Mouse (Mus musculus): Measurements from ENCODE around the gene Rxfp1. TPM values are rescaled to one million over a fixed set of nuclear protein-coding genes. Genes with fewer than 3 reads are reported as not detected.
A peak's percentile ranks its signal among the peaks of the same experiment; 100 is the strongest.
"Not testable (repeated sequence)": the region's sequence is repeated elsewhere in the genome, so short reads cannot be mapped to it uniquely, and the experiment has no call there.

Gene Rxfp1
- total RNA-seq (2021): 1 to 10 TPM; 4.1 to 4.2 TPM

DNA sequence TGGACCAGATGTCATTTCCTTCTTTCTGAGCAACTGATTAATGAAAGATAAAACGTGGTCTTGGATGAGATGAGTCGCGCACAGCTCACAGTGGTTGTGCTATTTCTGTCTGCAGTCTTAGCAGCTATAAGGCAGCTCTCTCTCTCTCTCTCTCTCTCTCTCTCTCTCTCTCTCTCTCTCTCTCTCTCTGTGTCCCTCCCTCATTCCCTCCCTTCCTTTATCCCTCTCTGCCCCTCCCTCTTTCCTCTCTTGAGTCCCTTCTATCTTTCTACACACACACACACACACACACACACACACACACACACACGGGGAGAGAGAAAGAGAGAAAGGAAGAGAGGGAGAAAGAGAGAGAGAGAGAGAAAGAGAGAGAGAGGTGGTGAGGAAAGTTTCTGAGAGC lies at the start of gene Rxfp1:
TSS of gene Rxfp1 (minus strand) at position 101 of the 400 bp plus-strand sequence.
- intact Hi-C loops (cut with DNase I): no loop called here
- no peak for DNase-seq

DNA sequence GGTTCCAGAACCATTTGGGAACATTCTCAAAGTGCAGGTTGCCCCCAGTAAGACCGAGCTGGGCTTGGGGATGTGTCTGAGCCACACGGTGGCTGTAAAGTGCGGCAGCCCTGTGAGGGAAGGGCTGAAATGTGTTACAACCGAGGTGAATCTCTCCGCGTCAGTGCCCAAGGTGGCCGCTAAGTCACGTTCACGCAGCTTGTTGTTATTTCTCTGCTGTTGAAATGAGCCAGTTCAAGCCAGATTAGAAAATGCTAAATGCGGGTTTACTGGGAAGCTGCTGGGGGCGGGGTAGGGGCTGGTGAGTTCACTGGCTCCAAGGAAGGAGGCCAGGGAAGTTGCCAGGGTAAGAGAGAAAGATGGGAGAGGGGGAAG lies 46.7 kb upstream of the Rxfp1 start:
- intact Hi-C loops (cut with DNase I): no loop called here

DNA sequence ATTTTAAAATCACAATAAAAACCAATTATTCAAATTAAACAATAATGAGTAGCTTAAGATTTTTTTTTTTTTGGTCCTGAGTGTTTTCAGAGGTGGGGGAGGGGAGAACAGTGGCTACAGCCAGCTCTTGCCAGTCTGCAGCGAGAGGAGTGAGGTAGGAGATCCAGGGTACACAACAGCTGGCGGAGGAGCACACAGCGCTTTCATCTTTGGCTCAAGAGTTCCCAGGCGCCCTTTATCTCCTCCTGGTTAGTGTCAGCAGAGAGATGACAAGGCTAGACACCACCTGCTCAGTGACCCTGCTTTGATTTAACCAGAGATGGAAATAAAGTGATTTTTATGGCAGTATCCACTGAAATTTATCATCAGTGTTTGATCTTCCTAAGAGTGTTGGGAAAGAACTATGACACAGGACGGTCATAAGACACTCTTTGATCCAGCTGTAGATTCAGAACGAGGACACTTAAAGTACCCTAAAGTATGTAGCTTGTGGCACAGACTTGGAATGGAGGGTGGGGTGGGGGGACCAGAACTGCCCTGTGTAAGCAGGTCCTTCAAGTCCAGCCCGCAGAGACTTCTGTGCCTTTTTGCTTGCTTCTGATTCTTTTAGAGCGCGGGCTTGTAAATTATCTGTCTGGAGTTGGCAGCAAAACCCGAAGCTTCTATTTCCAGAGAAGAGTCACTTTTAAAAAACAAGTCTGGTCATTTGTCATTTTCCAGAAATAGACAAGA lies 46.1 kb upstream of the Rxfp1 start:
- DNase-seq: peak; percentile 35 to 45
- intact Hi-C loops (cut with DNase I): no loop called here

More for the DNA sequence above, 46.7 kb upstream of the Rxfp1 start:
- DNase-seq: peak; percentile 38 to 47

- intact Hi-C loops (cut with DNase I): no loop called here
- peak in 1 of 2 experiments; percentile 6 for DNase-seq
These were observed 35.0 kb upstream of the Rxfp1 start for GRCm38 (mm10) chr3:79772701-79773100.

GRCm38 (mm10) chr3:79753736-79754135 lies 16.1 kb upstream of the Rxfp1 start:
- intact Hi-C loops (cut with DNase I): no loop called here
- DNase-seq: no peak

DNA sequence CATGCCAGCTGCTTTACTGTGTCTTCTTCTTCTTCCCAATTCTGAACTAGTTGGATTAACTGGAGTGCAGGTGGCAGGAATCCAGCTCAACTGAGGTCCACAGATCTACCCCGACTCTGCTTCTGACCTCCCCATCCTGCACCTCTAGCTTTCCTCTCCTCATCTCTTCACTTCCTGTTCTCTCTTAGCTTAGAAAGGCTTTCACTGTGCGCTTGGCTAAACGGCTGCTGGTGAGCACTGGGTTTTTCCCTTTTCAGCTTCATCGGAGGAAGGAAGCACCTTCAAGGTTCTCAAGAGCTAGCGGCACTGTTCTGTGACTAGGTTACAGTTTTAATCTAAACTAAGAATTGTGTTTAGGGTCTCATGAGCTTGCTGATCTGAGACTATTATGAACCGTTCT lies 8.9 kb upstream of the Rxfp1 start:
- no peak for DNase-seq
- intact Hi-C loops (cut with DNase I): no loop called here

- intact Hi-C loops (cut with DNase I): no loop called here
- no peak for DNase-seq
These were observed 7.4 kb upstream of the Rxfp1 start for GRCm38 (mm10) chr3:79745101-79745500.

GRCm38 (mm10) chr3:79744415-79744814 lies 6.7 kb upstream of the Rxfp1 start:
- DNase-seq: peak; percentile 48 to 54
- intact Hi-C loops (cut with DNase I): loop anchor here (1.0 kb wide), 1 partner anchor 72 kb away; no protein-coding TSS in a partner anchor

- no peak for DNase-seq
- intact Hi-C loops (cut with DNase I): no loop called here
These were observed 2.7 kb upstream of the Rxfp1 start for GRCm38 (mm10) chr3:79740351-79740750.

GRCm38 (mm10) chr3:79738451-79738850 lies 771 bp upstream of the Rxfp1 start:
- intact Hi-C loops (cut with DNase I): no loop called here
- DNase-seq: no peak

GRCm38 (mm10) chr3:79726506-79727075 lies 11.1 kb downstream of the Rxfp1 start:
- intact Hi-C loops (cut with DNase I): no loop called here
- DNase-seq: no peak

GRCm38 (mm10) chr3:79720756-79721484 lies 16.8 kb downstream of the Rxfp1 start:
- intact Hi-C loops (cut with DNase I): no loop called here

DNA sequence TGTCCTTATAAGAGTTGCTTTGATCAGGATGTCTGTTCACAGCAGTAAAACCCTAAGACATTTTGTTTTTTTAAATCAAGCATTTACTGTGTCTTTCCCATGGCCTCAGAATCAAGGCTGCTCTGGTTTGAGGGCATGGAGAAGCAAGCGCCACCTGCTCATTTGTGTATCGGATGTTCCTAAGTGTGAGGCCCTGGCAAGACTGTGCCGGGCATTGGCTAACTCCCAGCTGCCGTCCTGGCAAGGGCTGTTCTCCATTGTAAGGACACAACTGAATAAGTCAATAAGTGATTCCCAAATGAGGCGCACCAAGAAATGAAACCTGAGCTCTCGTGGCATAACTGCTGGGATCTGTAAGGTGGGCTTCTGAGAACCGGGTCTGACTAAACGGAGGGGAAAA lies 31.2 kb downstream of the Rxfp1 start:
- no peak for DNase-seq
- intact Hi-C loops (cut with DNase I): no loop called here

More at GRCm38 (mm10) chr3:79720756-79721484, 16.8 kb downstream of the Rxfp1 start:
- no peak for DNase-seq

DNA sequence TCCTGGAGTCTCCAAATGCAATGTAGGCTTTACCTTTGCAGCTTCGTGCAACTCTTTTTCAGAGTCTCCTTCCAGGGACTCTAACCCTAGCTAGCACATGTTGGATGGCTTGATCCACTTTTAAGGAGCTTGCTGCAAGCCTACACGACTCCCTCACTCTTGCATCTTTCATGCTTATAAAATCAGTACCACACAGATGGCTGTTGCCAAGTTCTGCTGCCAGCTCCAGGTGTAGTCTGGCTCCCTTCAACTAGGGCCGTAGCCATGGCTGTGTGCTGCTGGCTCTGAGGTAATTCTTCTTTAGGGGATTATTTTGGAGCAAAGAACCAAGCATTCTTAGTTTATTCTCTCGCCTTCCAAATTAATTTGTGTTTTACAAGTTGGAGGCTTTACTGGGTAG lies 34.5 kb downstream of the Rxfp1 start:
- intact Hi-C loops (cut with DNase I): no loop called here

GRCm38 (mm10) chr3:79691957-79692356 lies 45.7 kb downstream of the Rxfp1 start:
- DNase-seq: no peak
- intact Hi-C loops (cut with DNase I): no loop called here

More for the DNA sequence above, 34.5 kb downstream of the Rxfp1 start:
- DNase-seq: no peak

- intact Hi-C loops (cut with DNase I): no loop called here
- DNase-seq: peak; percentile 72 to 85
These were observed 47.5 kb downstream of the Rxfp1 start for GRCm38 (mm10) chr3:79690111-79690651.

GRCm38 (mm10) chr3:79688101-79688500 lies 49.6 kb downstream of the Rxfp1 start:
- intact Hi-C loops (cut with DNase I); DNase-seq: not testable (repeated sequence)

DNA sequence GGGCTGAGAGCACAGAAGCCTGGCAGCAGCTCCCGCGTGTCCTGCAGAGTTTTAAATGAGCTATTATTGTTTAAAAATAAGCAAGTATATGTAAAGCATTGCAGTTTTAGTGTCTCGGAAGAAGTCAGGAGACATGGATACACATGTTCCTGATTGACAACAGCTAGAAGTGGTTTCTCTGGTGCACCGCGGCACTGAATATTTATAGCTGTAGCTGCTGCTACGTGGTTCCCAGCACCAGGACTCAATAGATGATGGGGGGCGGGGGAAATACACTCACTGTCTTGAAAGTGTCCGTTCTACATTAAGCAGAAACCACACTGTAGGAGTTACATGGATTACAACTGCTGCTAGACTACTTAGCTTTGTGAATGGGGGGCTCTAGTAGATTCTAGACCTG lies 54.2 kb downstream of the Rxfp1 start:
- no peak for DNase-seq
- intact Hi-C loops (cut with DNase I): no loop called here

DNA sequence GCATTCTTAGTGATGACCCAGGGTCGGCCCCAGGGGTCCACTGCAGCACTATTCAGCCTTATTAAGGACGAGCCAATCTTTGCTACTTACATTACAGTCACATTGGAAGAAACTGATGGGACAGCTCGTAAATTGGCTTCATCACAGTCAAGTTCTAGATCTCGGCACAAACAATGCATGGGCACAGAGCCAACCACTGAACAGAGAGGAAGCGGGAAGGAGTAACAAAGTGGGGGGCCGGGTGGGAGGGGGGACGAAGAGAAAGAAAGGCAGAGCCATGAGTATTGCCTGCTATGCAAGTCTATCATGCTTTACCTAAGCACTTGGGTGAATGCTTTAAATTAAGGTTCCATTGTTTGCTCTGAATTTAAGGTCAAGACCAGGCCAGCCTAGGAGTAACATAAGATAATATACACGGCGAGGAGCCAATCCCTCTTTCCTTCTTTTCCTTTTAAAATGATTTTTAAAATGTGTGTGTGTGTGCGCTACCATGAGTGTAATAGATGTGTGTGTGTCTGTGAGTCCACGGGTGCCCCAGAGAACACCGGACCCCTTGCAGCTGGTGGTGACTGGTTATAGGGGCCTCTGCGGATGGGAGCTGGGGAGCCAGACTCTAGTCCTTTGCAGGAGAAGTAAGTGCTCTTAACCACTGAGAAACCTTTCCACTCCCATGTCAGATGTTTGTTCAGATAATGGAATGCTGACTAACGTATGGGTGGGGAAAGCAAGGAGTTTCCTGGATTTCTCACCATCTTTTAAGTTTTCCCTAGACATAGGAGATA lies 55.1 kb downstream of the Rxfp1 start:
- intact Hi-C loops (cut with DNase I): no loop called here

GRCm38 (mm10) chr3:79676411-79676810 lies 61.3 kb downstream of the Rxfp1 start:
- intact Hi-C loops (cut with DNase I): no loop called here
- no peak for DNase-seq

More for the DNA sequence above, 55.1 kb downstream of the Rxfp1 start:
- DNase-seq: peak; percentile 42 to 52

DNA sequence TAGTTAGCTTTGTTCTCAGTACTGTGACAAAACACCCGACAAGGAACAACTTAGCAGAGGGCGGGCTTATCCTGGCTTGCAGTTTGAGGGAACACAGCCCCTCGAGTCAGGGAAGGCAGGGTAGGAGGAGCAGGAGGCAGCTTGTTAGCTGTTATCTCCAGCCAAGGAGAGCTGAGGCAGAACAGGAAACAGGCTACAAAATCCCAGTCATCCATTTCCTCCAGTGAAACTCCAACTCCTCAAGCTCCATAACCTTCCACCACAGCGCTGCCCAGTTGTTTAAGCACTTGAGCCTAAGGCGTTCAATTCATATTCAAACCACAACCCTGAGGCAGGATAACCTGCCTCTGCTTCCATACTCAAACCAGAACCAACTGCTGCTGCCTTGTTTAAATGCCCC lies 63.0 kb downstream of the Rxfp1 start:
- DNase-seq: no peak
- intact Hi-C loops (cut with DNase I): no loop called here
